Mouse (Mus musculus) E14TG2a.4 (cell line): ENCODE measurements at regions not wholly inside any gene's neighbourhood (a gene's known extent, or its start where the extent isn't known, plus 50 kb on each side); places are given as distances from the start of the nearest gene placed in this dataset.

Experiments
- CTCF ChIP-seq: conservative IDR thresholded peaks from 2 replicates; pipeline ENCODE4 v1.5.1; 2014; ENCODE audit warnings: low read length
- POU5F1 ChIP-seq: IDR thresholded peaks from 2 replicates; pipeline ENCODE4 v1.6.1; 2014; ENCODE audit warnings: low read length, borderline replicate concordance

DNA sequence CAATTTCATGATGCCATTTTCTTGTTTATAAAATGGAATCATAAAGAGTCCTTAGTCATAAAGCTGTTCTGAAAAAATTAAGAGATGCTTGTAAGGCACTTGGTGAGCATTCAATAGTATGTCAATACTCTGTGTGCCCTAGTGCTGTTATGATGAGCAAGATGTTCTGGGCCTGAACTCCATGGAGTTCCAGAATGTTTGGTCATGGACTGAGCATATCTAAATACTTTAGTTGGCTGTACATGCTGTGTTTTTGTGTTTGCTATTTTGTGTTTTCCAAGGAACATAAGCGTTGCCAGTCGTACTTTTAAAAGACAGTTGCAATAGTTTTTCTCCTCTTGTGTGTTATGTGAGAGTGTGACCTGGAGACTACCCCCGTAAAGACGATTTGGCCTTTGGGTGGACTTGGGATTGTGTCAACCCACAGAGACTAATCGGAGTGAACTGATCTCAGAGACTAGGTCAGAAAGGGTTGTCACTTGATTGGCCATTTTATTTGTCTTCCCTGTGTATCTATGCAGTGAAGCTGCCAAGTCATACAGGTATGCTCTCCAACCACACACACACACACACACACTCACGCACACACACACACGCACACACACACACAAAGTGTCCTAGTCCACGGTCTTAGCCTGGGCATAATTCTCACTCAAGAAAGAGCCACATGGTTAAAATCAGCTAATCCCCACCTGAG is 152.6 kb upstream of the Krr1 start:
- TF ChIP-seq CTCF (no peak), POU5F1 (no peak)
